Mouse (Mus musculus) neural tube, embryonic 11.5 days (tissue): ENCODE measurements around the gene Ctr9. TPM values are rescaled to one million over a fixed set of nuclear protein-coding genes. Genes with fewer than 3 reads are reported as not detected.

Experiments
- ATAC-seq: fragments of 200-750 bp; cut with Nextera tagmentation; 2 replicates; pipeline ENCODE4 v1.8.0; 2017; ENCODE audit warnings: moderate number of reproducible peaks, mild to moderate bottlenecking, moderate TSS enrichment, moderate library complexity; ENCODE audit not compliant: insufficient read depth, low FRiP score, low TSS enrichment
- DNase-seq: peaks from one replicate; pipeline ENCODE4 v3.0.0-alpha.2; 2015; ENCODE audit warnings: low spot score
- H3K27ac ChIP-seq: fragments of 300-500 bp; sonication (generic); 2 replicates; pipeline ENCODE4 v1.5.1; 2014; ENCODE audit warnings: low read depth, mild to moderate bottlenecking, low read length
- H3K27me3 ChIP-seq: fragments of 300-500 bp; sonication (generic); 2 replicates; pipeline ENCODE4 v1.6.1; 2014; ENCODE audit warnings: mild to moderate bottlenecking, low read length, mixed read lengths; ENCODE audit not compliant: control insufficient read depth, insufficient read depth
- H3K36me3 ChIP-seq: fragments of 300-500 bp; sonication (generic); 2 replicates; pipeline ENCODE4 v1.6.1; 2014; ENCODE audit warnings: mild to moderate bottlenecking, low read length, moderate library complexity, mixed read lengths; ENCODE audit not compliant: control insufficient read depth, insufficient read depth
- H3K4me1 ChIP-seq: fragments of 300-500 bp; sonication (generic); 2 replicates; pipeline ENCODE4 v1.6.1; 2014; ENCODE audit warnings: low read length, mixed read lengths; ENCODE audit not compliant: control insufficient read depth, insufficient read depth
- H3K4me2 ChIP-seq: fragments of 300-500 bp; sonication (generic); 2 replicates; pipeline ENCODE4 v1.6.1; 2014; ENCODE audit warnings: low read depth, mild to moderate bottlenecking, moderate library complexity
- H3K4me3 ChIP-seq: fragments of 300-500 bp; sonication (generic); 2 replicates; pipeline ENCODE4 v1.5.1; 2014; ENCODE audit warnings: low read depth, low read length
- H3K9ac ChIP-seq: fragments of 300-500 bp; sonication (generic); 2 replicates; pipeline ENCODE4 v1.6.1; 2014; ENCODE audit warnings: mild to moderate bottlenecking, low read length
- H3K9me3 ChIP-seq: fragments of 300-500 bp; sonication (generic); 2 replicates; pipeline ENCODE4 v1.6.1; 2016; ENCODE audit warnings: low read length; ENCODE audit not compliant: control insufficient read depth
- WGBS: fragments of 180-500 bp; shearing (Covaris S2); extraction: QIAGEN DNeasy Blood & Tissue Kit; methylation state at CpG from one replicate; pipeline ENCODE4 v1.1.7; 2014; 5-methylcytosine and 5-hydroxymethylcytosine counted together
- polyA plus RNA-seq: library from polyadenylated mRNA; unstranded; fragments of >200 nt; fragmentation: Nextera tagmentation; extraction: Ambion mirVana; gene quantifications from 2 replicates; pipeline ENCODE4 v1.2.1, GENCODE M21; 2014

Gene Ctr9
- polyA plus RNA-seq, 1 experiment from 2014 or later: 99.7 TPM

GRCm38 (mm10) chr7:111059527-111059926 is 30.8 kb downstream of the Ctr9 start:
- Histone ChIP-seq H3K9me3 (no peaks in the 10 kb centered on the region), H3K4me1 (no peaks in the 10 kb centered on the region), H3K4me3 (no peak overlapping the region), H3K36me3 (peaks cover 6% of the 10 kb centered on the region; the same call in 1 of the 2 replicates), H3K4me2 (no peak overlapping the region), H3K27me3 (no peaks in the 10 kb centered on the region), H3K9ac (no peak overlapping the region), H3K27ac (0 out of 2 replicates have a peak overlapping the region, but pooled peaks have one; percentile 20)
- ATAC-seq (no peak), DNase-seq (no peak)
- 69% methylated on average over 5 of the region's 5 CpGs for WGBS

DNA sequence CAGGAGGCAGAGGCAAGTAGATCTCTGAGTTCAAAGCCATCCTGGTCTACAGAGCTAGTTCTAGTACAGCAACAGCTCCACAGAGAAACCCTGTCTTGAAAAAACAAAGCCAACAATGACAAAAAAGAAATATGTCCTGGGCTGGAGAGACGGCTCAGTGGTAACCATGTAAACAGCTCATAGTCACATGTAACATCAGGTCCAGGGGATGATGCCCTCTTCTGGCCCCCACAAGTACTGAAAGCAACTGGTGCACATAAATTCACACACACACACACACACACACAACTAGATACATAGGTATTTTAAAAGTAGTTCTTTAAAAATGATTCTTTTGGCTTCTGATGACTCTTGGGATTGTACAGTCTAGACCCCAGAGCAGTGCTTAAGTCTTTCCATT is 34.2 kb downstream of the Ctr9 start:
- Histone ChIP-seq H3K4me1 (no peaks in the 10 kb centered on the region), H3K4me3 (no peak overlapping the region), H3K36me3 (peaks cover 5% of the 10 kb centered on the region), H3K27ac (no peak overlapping the region), H3K4me2 (no peak overlapping the region), H3K9me3 (peaks cover 5% of the 10 kb centered on the region; the same call in 1 of the 2 replicates), H3K27me3 (no peaks in the 10 kb centered on the region), H3K9ac (no peak overlapping the region)
- 93% methylated on average over 1 of the region's 1 CpGs for WGBS
- DNase-seq (no peak), ATAC-seq (no peak)

DNA sequence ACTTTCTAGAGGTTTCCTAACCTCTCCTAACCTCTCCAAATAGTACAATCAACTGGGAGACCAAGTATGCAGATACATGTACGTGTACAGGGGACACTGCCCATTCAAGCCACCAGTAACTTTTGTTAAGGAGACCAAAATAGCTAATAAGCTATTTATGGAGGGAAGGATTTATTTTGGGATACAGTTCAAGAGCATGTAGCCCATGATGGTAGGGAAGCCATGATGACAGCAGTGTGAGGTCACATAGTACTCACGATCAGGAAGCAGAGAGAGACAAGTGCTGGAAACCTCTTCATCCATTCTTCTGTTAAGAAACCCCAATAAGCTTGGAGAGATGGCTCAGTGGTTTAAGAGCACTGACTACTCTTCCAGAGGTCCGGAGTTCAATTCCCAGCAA is 39.4 kb downstream of the Ctr9 start:
- H3K9me3 ChIP-seq: peaks cover 6% of the 10 kb centered on the region; the same call in 1 of the 2 replicates
- no peaks in the 10 kb centered on the region for H3K27me3 ChIP-seq
- no peak overlapping the region for H3K9ac ChIP-seq
- no peaks in the 10 kb centered on the region for H3K4me1 ChIP-seq
- no peak overlapping the region for H3K4me2 ChIP-seq
- H3K27ac ChIP-seq: no peak overlapping the region
- peaks cover 41% of the 10 kb centered on the region for H3K36me3 ChIP-seq
- DNase-seq (no peak), ATAC-seq (no peak)
- H3K4me3 ChIP-seq: no peak overlapping the region
- 94% methylated on average over 3 of the region's 3 CpGs for WGBS

DNA sequence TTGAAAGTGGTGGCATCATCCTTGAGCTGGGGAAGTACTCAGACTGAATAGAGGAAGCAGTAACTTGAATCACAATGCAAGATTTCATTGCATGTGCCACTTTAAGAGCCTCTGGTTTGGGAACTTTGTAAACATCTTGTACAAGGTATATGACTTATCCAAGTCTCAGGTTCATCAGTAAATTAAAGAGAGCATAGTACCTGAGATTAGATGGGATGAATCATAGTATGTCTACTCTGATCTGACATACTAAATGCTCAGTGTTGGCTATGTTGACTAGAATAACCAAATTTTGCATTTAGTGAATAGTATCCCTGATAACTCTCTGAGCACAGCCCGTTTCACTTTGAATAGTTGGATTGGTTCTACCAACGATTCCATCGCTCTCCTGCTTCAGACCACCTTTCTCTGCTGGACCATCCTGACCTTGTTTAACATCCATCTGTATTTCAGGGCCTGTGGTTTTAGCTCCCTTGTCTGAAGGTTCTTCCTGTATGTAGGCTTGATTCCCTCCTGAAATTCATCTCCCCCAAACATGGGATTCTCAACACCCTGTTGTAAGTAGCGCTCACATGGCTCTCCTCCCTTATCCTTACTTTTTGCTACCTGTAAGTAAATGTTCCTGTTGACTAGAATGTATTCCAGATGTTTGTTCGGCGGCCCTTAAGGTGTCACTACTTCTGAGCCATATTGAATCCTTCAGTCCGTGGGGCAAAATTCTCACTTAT is 40.9 kb downstream of the Ctr9 start:
- H3K36me3 ChIP-seq: peaks cover 50% of the 10 kb centered on the region
- H3K4me3 ChIP-seq: no peak overlapping the region
- no peak overlapping the region for H3K9ac ChIP-seq
- 88% methylated on average over 7 of the region's 7 CpGs for WGBS
- no peaks in the 10 kb centered on the region for H3K4me1 ChIP-seq
- ATAC-seq: peak; percentile 42; the same call in 1 of the 2 replicates
- H3K4me2 ChIP-seq: no peak overlapping the region
- DNase-seq: no peak
- H3K9me3 ChIP-seq: peaks cover 6% of the 10 kb centered on the region; the same call in 1 of the 2 replicates
- no peak overlapping the region for H3K27ac ChIP-seq
- no peaks in the 10 kb centered on the region for H3K27me3 ChIP-seq

GRCm38 (mm10) chr7:111070167-111070496 is 41.4 kb downstream of the Ctr9 start:
- H3K36me3 ChIP-seq: peaks cover 55% of the 10 kb centered on the region
- DNase-seq: no peak
- H3K27me3 ChIP-seq: no peaks in the 10 kb centered on the region
- no peak overlapping the region for H3K9ac ChIP-seq
- no peak overlapping the region for H3K4me3 ChIP-seq
- peaks cover 6% of the 10 kb centered on the region; the same call in 1 of the 2 replicates for H3K9me3 ChIP-seq
- no peaks in the 10 kb centered on the region for H3K4me1 ChIP-seq
- ATAC-seq: peak; percentile 36; the same call in 1 of the 2 replicates
- WGBS: 92% methylated on average over 2 of the region's 2 CpGs
- no peak overlapping the region for H3K4me2 ChIP-seq
- H3K27ac ChIP-seq: no peak overlapping the region

DNA sequence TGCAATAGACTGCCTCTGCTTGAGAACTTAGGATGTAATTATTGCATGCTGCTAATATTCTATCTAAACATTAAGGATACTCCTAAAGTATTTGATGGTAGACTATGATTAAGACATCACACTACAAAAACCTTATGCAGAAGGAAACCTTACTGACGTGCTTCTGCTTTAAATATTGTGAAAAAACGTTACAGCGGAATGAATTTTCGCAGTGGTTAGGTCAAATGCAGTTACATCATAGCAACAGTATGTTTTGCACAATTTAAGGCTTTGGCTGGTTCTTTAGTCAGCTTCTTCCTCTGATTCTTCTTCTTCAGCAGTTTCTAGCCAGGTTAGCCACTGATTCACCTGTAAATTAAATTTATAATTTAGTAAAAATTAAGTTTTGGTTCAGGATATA is 43.7 kb downstream of the Ctr9 start:
- Histone ChIP-seq H3K9ac (no peak overlapping the region), H3K36me3 (peaks cover 65% of the 10 kb centered on the region), H3K4me2 (no peak overlapping the region), H3K27ac (no peak overlapping the region), H3K27me3 (no peaks in the 10 kb centered on the region), H3K4me1 (no peaks in the 10 kb centered on the region), H3K9me3 (peaks cover 6% of the 10 kb centered on the region; the same call in 1 of the 2 replicates), H3K4me3 (no peak overlapping the region)
- DNase-seq (no peak), ATAC-seq (no peak)
- WGBS: 96% methylated on average over 4 of the region's 4 CpGs

GRCm38 (mm10) chr7:111075288-111075687 is 46.5 kb downstream of the Ctr9 start:
- Histone ChIP-seq H3K4me2 (no peak overlapping the region), H3K36me3 (peaks cover 61% of the 10 kb centered on the region), H3K4me1 (peaks cover 10% of the 10 kb centered on the region), H3K4me3 (no peak overlapping the region), H3K27ac (no peak overlapping the region), H3K9ac (no peak overlapping the region), H3K9me3 (no peaks in the 10 kb centered on the region), H3K27me3 (no peaks in the 10 kb centered on the region)
- ATAC-seq (no peak), DNase-seq (no peak)
- WGBS: 95% methylated on average over 4 of the region's 4 CpGs

DNA sequence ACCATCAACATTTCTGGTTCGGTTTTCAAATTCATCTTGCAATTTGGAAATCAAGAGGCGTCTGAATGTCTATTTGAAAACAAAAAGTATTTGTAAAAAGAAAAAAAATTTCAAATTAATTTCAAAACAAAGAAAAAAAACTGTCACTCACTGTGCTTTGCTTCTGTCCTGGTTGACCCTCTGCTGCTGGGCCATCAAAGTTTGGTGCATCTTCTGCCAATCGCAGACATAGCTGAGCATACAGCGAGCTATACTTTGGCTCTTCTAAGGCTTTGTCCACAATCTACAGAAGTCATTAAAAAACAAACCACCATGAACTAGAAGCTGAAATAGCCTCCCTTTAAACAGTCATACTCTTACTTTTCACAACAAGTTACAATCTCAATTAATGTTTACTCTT is 49.5 kb downstream of the Ctr9 start:
- ATAC-seq: no peak
- H3K4me1 ChIP-seq: peaks cover 19% of the 10 kb centered on the region
- no peak overlapping the region for H3K27ac ChIP-seq
- no peaks in the 10 kb centered on the region for H3K27me3 ChIP-seq
- H3K9me3 ChIP-seq: no peaks in the 10 kb centered on the region
- no peak overlapping the region for H3K4me2 ChIP-seq
- 95% methylated on average over 4 of the region's 4 CpGs for WGBS
- peaks cover 46% of the 10 kb centered on the region for H3K36me3 ChIP-seq
- no peak overlapping the region for H3K9ac ChIP-seq
- no peak overlapping the region for H3K4me3 ChIP-seq
- DNase-seq: no peak

- no peak overlapping the region for H3K9ac ChIP-seq
- 90% methylated on average over 8 of the region's 8 CpGs for WGBS
- no peak for DNase-seq
Observed at GRCm38 (mm10) chr7:111080026-111080425, 51.3 kb downstream of the Ctr9 start.

More at GRCm38 (mm10) chr7:111080026-111080425, 51.3 kb downstream of the Ctr9 start:
- Histone ChIP-seq H3K4me2 (peak overlapping the region; percentile 61), H3K4me3 (0 out of 2 replicates have a peak overlapping the region, but pooled peaks have one; percentile 10), H3K4me1 (peaks cover 19% of the 10 kb centered on the region), H3K9me3 (no peaks in the 10 kb centered on the region), H3K27me3 (no peaks in the 10 kb centered on the region), H3K36me3 (peaks cover 33% of the 10 kb centered on the region), H3K27ac (no peak overlapping the region)
- ATAC-seq: no peak
